Mouse (Mus musculus): ENCODE measurements at regions not wholly inside any gene's neighbourhood (a gene's known extent, or its start where the extent isn't known, plus 50 kb on each side); places are given as distances from the start of the nearest gene placed in this dataset.
"Not testable (repeated sequence)": the region's sequence is repeated elsewhere in the genome, so short reads cannot be mapped to it uniquely, and the experiment has no call there.

GRCm38 (mm10) chr1:112486046-112486445, 621.3 kb upstream of the Dsel start:
- not testable (repeated sequence) for H3K4me3 ChIP-seq (ENCODE audit: low read depth, low read length); H3K27me3 ChIP-seq (ENCODE audit: control insufficient read depth, insufficient read depth, low read length); H3K9ac ChIP-seq (replicated peaks; ENCODE audit: low read depth, low read length); H3K36me3 ChIP-seq (ENCODE audit: control insufficient read depth, insufficient read depth, low read length); H3K9me3 ChIP-seq (ENCODE audit: control insufficient read depth, low read length); ATAC-seq (ENCODE audit: low read depth); H3K27ac ChIP-seq (ENCODE audit: low read depth, low read length); H3K4me1 ChIP-seq (ENCODE audit: control insufficient read depth, insufficient read depth, low read length); H3K4me2 ChIP-seq (ENCODE audit: low read depth, low read length)
- WGBS = 85% methylated on average over 5 of the region's 5 CpGs

GRCm38 (mm10) chr1:112456047-112456446, 591.3 kb upstream of the Dsel start:
- Histone ChIP-seq H3K9me3 (ENCODE audit: control insufficient read depth, low read length) (no peaks in the 10 kb centered on the region), H3K4me1 (ENCODE audit: control insufficient read depth, insufficient read depth, low read length) (no peaks in the 10 kb centered on the region), H3K27ac (ENCODE audit: low read depth, low read length) (no peak overlapping the region), H3K36me3 (ENCODE audit: control insufficient read depth, insufficient read depth, low read length) (no peaks in the 10 kb centered on the region), H3K4me3 (ENCODE audit: low read depth, low read length) (no peak overlapping the region), H3K9ac (replicated peaks; ENCODE audit: low read depth, low read length) (no peak overlapping the region), H3K27me3 (ENCODE audit: control insufficient read depth, insufficient read depth, low read length) (no peaks in the 10 kb centered on the region), H3K4me2 (ENCODE audit: low read depth, low read length) (no peak overlapping the region)
- 36% methylated on average over 11 of the region's 11 CpGs for WGBS
- ATAC-seq (ENCODE audit: low read depth) = peak; percentile 76

- H3K36me3 ChIP-seq (ENCODE audit: control insufficient read depth, insufficient read depth, low read length) = no peaks in the 10 kb centered on the region
- no peak overlapping the region for H3K4me2 ChIP-seq (ENCODE audit: low read depth, low read length)
- no peak overlapping the region for H3K4me3 ChIP-seq (ENCODE audit: low read depth, low read length)
- H3K4me1 ChIP-seq (ENCODE audit: control insufficient read depth, insufficient read depth, low read length) = no peaks in the 10 kb centered on the region
- H3K27ac ChIP-seq (ENCODE audit: low read depth, low read length) = no peak overlapping the region
- no peaks in the 10 kb centered on the region for H3K27me3 ChIP-seq (ENCODE audit: control insufficient read depth, insufficient read depth, low read length)
- no peak overlapping the region for H3K9ac ChIP-seq (replicated peaks; ENCODE audit: low read depth, low read length)
- ATAC-seq (ENCODE audit: low read depth) = no peak
- no peaks in the 10 kb centered on the region for H3K9me3 ChIP-seq (ENCODE audit: control insufficient read depth, low read length)
Measured at GRCm38 (mm10) chr1:112452390-112452789, 587.7 kb upstream of the Dsel start.

GRCm38 (mm10) chr1:112451622-112452021, 586.9 kb upstream of the Dsel start:
- Histone ChIP-seq H3K4me2 (ENCODE audit: low read depth, low read length) (no peak overlapping the region), H3K36me3 (ENCODE audit: control insufficient read depth, insufficient read depth, low read length) (no peaks in the 10 kb centered on the region), H3K9ac (replicated peaks; ENCODE audit: low read depth, low read length) (no peak overlapping the region), H3K27ac (ENCODE audit: low read depth, low read length) (no peak overlapping the region), H3K4me3 (ENCODE audit: low read depth, low read length) (no peak overlapping the region), H3K27me3 (ENCODE audit: control insufficient read depth, insufficient read depth, low read length) (no peaks in the 10 kb centered on the region), H3K4me1 (ENCODE audit: control insufficient read depth, insufficient read depth, low read length) (no peaks in the 10 kb centered on the region), H3K9me3 (ENCODE audit: control insufficient read depth, low read length) (no peaks in the 10 kb centered on the region)
- ATAC-seq (ENCODE audit: low read depth) = peak; percentile 73
- WGBS = 10% methylated on average over 2 of the region's 2 CpGs

GRCm38 (mm10) chr1:112439109-112439508, 574.4 kb upstream of the Dsel start:
- no peak overlapping the region for H3K9ac ChIP-seq (replicated peaks; ENCODE audit: low read depth, low read length)
- H3K36me3 ChIP-seq (ENCODE audit: control insufficient read depth, insufficient read depth, low read length) = no peaks in the 10 kb centered on the region
- H3K4me3 ChIP-seq (ENCODE audit: low read depth, low read length) = no peak overlapping the region
- no peak overlapping the region for H3K4me2 ChIP-seq (ENCODE audit: low read depth, low read length)
- no peaks in the 10 kb centered on the region for H3K27me3 ChIP-seq (ENCODE audit: control insufficient read depth, insufficient read depth, low read length)
- H3K4me1 ChIP-seq (ENCODE audit: control insufficient read depth, insufficient read depth, low read length) = no peaks in the 10 kb centered on the region
- no peak for ATAC-seq (ENCODE audit: low read depth)
- no peak overlapping the region for H3K27ac ChIP-seq (ENCODE audit: low read depth, low read length)
- 67% methylated on average over 2 of the region's 2 CpGs for WGBS
- no peaks in the 10 kb centered on the region for H3K9me3 ChIP-seq (ENCODE audit: control insufficient read depth, low read length)

GRCm38 (mm10) chr1:112416350-112417083, 551.8 kb upstream of the Dsel start:
- Histone ChIP-seq H3K4me1 (ENCODE audit: control insufficient read depth, insufficient read depth, low read length) (no peaks in the 10 kb centered on the region), H3K9ac (replicated peaks; ENCODE audit: low read depth, low read length) (peak overlapping the region; percentile 69), H3K4me2 (ENCODE audit: low read depth, low read length) (peak overlapping the region; percentile 85), H3K9me3 (ENCODE audit: control insufficient read depth, low read length) (no peaks in the 10 kb centered on the region), H3K36me3 (ENCODE audit: control insufficient read depth, insufficient read depth, low read length) (no peaks in the 10 kb centered on the region), H3K27ac (ENCODE audit: low read depth, low read length) (0 out of 2 replicates have a peak overlapping the region, but pooled peaks have one; percentile 34), H3K27me3 (ENCODE audit: control insufficient read depth, insufficient read depth, low read length) (no peaks in the 10 kb centered on the region), H3K4me3 (ENCODE audit: low read depth, low read length) (peak overlapping the region; percentile 63)
- WGBS = 2% methylated on average over 37 of the region's 37 CpGs
- peak; percentile 99 for ATAC-seq (ENCODE audit: low read depth)

GRCm38 (mm10) chr1:112388807-112389206, 524.1 kb upstream of the Dsel start:
- no peak overlapping the region for H3K4me2 ChIP-seq (ENCODE audit: low read depth, low read length)
- no peaks in the 10 kb centered on the region for H3K36me3 ChIP-seq (ENCODE audit: control insufficient read depth, insufficient read depth, low read length)
- no peak overlapping the region for H3K9ac ChIP-seq (replicated peaks; ENCODE audit: low read depth, low read length)
- WGBS = 39% methylated on average over 3 of the region's 3 CpGs
- peak; percentile 65; the same call in 1 of the 2 replicates for ATAC-seq (ENCODE audit: low read depth)
- H3K27me3 ChIP-seq (ENCODE audit: control insufficient read depth, insufficient read depth, low read length) = no peaks in the 10 kb centered on the region
- no peaks in the 10 kb centered on the region for H3K9me3 ChIP-seq (ENCODE audit: control insufficient read depth, low read length)
- no peak overlapping the region for H3K4me3 ChIP-seq (ENCODE audit: low read depth, low read length)
- H3K27ac ChIP-seq (ENCODE audit: low read depth, low read length) = no peak overlapping the region
- no peaks in the 10 kb centered on the region for H3K4me1 ChIP-seq (ENCODE audit: control insufficient read depth, insufficient read depth, low read length)

GRCm38 (mm10) chr1:112384015-112384414, 519.3 kb upstream of the Dsel start:
- no peak overlapping the region for H3K27ac ChIP-seq (ENCODE audit: low read depth, low read length)
- no peaks in the 10 kb centered on the region for H3K4me1 ChIP-seq (ENCODE audit: control insufficient read depth, insufficient read depth, low read length)
- no peak for ATAC-seq (ENCODE audit: low read depth)
- WGBS = 67% methylated on average over 1 of the region's 1 CpGs
- H3K4me2 ChIP-seq (ENCODE audit: low read depth, low read length) = no peak overlapping the region
- H3K9ac ChIP-seq (replicated peaks; ENCODE audit: low read depth, low read length) = no peak overlapping the region
- H3K36me3 ChIP-seq (ENCODE audit: control insufficient read depth, insufficient read depth, low read length) = no peaks in the 10 kb centered on the region
- H3K27me3 ChIP-seq (ENCODE audit: control insufficient read depth, insufficient read depth, low read length) = no peaks in the 10 kb centered on the region
- H3K4me3 ChIP-seq (ENCODE audit: low read depth, low read length) = no peak overlapping the region
- no peaks in the 10 kb centered on the region for H3K9me3 ChIP-seq (ENCODE audit: control insufficient read depth, low read length)

- no peaks in the 10 kb centered on the region for H3K9me3 ChIP-seq (ENCODE audit: control insufficient read depth, low read length)
- ATAC-seq (ENCODE audit: low read depth) = peak; percentile 87
- 18% methylated on average over 2 of the region's 2 CpGs for WGBS
- no peak overlapping the region for H3K27ac ChIP-seq (ENCODE audit: low read depth, low read length)
- no peak overlapping the region for H3K4me2 ChIP-seq (ENCODE audit: low read depth, low read length)
- no peaks in the 10 kb centered on the region for H3K27me3 ChIP-seq (ENCODE audit: control insufficient read depth, insufficient read depth, low read length)
- H3K36me3 ChIP-seq (ENCODE audit: control insufficient read depth, insufficient read depth, low read length) = no peaks in the 10 kb centered on the region
- no peaks in the 10 kb centered on the region for H3K4me1 ChIP-seq (ENCODE audit: control insufficient read depth, insufficient read depth, low read length)
- no peak overlapping the region for H3K4me3 ChIP-seq (ENCODE audit: low read depth, low read length)
- no peak overlapping the region for H3K9ac ChIP-seq (replicated peaks; ENCODE audit: low read depth, low read length)
Measured at GRCm38 (mm10) chr1:112379651-112380264, 515.0 kb upstream of the Dsel start.
